Mouse (Mus musculus) mesoderm, embryonic 11.5 days (tissue): ENCODE results near the gene Olfr311.

Experiments used
- DNase-seq: peaks from one replicate; pipeline ENCODE4 v3.0.0-alpha.2; 2012; ENCODE audit warnings: low read depth, low spot score

The Olfr311 gene

DNA sequence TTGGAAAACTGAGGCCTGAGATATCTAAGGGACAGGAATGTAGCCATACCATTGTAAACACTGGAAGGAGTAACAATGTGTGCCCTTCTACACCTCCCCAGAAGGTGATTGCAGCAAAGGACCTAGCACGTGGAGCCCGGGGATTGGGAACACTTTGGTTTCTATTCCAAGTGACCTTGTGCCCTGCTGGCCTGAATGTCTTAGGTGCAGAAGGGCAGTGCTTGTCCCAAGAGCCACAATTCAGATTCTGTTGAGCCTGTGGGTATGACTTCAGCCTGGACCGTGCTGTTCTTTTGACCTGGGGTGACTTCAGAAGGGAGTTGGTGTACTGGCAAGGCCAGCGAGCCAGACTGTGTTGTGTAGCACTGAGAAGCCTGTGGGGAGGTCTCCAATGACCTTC is 31.9 kb downstream of the Olfr311 start:
- DNase-seq, result no peak

DNA sequence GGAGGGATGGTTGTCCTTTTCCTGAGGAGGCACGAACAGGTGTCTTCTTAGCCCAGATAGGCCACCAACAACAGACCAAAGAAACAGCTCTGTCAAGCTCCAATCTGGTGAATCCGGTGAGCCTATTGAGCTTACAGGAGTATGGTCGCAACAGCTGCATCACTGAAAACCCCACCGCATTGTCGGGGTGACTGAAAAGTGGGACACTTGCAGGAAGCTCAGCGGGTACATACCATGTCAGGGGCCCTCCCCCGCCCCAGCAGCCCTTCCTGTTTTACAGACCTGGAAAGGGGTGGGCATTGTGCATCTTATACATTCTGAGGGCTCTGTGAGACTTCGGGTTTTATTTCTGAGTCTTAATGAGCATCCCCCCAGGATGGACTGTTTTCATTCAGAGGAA is 44.7 kb downstream of the Olfr311 start:
- no peak for DNase-seq

DNA sequence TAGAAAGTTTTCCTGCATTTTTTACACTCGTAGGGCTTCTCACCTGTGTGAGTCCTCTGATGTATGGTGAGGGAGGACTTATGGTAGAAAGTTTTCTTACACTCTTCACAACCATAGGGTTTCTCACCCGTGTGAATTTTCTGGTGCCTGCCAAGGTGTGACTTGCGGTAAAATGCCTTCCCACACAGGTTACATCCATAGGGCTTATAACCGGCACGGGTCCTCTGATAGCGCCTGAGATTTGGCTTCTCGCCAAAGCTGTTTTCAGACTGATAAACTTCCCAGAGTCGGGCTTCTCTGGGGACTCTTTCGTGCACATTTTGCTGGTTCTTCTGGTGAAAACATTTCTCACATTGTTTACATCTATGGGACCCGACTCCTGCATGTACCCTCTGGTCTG is 51.5 kb downstream of the Olfr311 start:
- DNase-seq, result no peak
